ENCODE assay signal across 8 mouse cellular contexts in genomic region chr1:52149934-52150346, GRCm38 (mm10). TPM values are rescaled to one million over a fixed set of nuclear protein-coding genes. Genes with fewer than 3 reads are reported as not detected.
DNase-seq lines count a peak whose midpoint lies in the region; ATAC-seq and TF ChIP-seq lines count a peak whose summit lies in the region.

No protein-coding gene starts in this region.

- H3K4me3 ChIP-seq in intestine, embryonic 14.5 days (ENCODE audit: low read depth, low read length): no peak overlapping the region
- no peak overlapping the region for H3K4me3 ChIP-seq in intestine, postnatal 0 days (ENCODE audit: low read depth, low read length)
- no peak overlapping the region for H3K4me3 ChIP-seq in stomach, embryonic 14.5 days (ENCODE audit: low read depth, low read length)
- H3K4me3 ChIP-seq in kidney, embryonic 15.5 days (replicated peaks): no peak overlapping the region

- H3K27me3 ChIP-seq in intestine, embryonic 14.5 days (replicated peaks; ENCODE audit: control insufficient read depth, insufficient read depth, low read length): no peaks in the 10 kb centered on the region
- H3K27me3 ChIP-seq in intestine, postnatal 0 days (replicated peaks; ENCODE audit: control insufficient read depth, insufficient read depth, low read length): no peaks in the 10 kb centered on the region
- no peaks in the 10 kb centered on the region for H3K27me3 ChIP-seq in stomach, embryonic 14.5 days (ENCODE audit: control insufficient read depth, insufficient read depth, low read length)
- H3K27me3 ChIP-seq in kidney, embryonic 15.5 days: no peaks in the 10 kb centered on the region

- H3K36me3 ChIP-seq in intestine, embryonic 14.5 days (ENCODE audit: control insufficient read depth, insufficient read depth, low read length): 0 out of 2 replicates have a peak, but pooled peaks cover 2% of the 10 kb centered on the region
- H3K36me3 ChIP-seq in intestine, postnatal 0 days (ENCODE audit: control insufficient read depth, insufficient read depth): peaks cover 86% of the 10 kb centered on the region
- H3K36me3 ChIP-seq in stomach, embryonic 14.5 days (ENCODE audit: control insufficient read depth, insufficient read depth, low read length): no peaks in the 10 kb centered on the region; the same call in 1 of the 2 replicates
- H3K36me3 ChIP-seq in kidney, embryonic 15.5 days: no peaks in the 10 kb centered on the region

- ATAC-seq in intestine, embryonic 14.5 days (replicated peaks; ENCODE audit: low FRiP score, low TSS enrichment, low read depth): no peak
- no peak for ATAC-seq in intestine, postnatal 0 days
- ATAC-seq in stomach, embryonic 14.5 days (ENCODE audit: insufficient number of reproducible peaks, insufficient read depth, low FRiP score, low read depth): peak; percentile 38; the same call in 1 of the 2 replicates
- no peak for ATAC-seq in kidney, embryonic 15.5 days (replicated peaks; ENCODE audit: low FRiP score)

- TF ChIP-seq CTCF in intestine, postnatal 0 days (IDR thresholded peaks at IDR 0.05; ENCODE audit: low read depth): no peak

- no peak overlapping the region for H3K9ac ChIP-seq in intestine, embryonic 14.5 days (ENCODE audit: low read length)
- no peak overlapping the region for H3K9ac ChIP-seq in intestine, postnatal 0 days (ENCODE audit: low read depth, low read length)
- no peak overlapping the region for H3K9ac ChIP-seq in stomach, embryonic 14.5 days (replicated peaks; ENCODE audit: low read depth, low read length)
- no peak overlapping the region for H3K9ac ChIP-seq in kidney, embryonic 15.5 days

- peaks cover 17% of the 10 kb centered on the region; the same call in 1 of the 2 replicates for H3K4me1 ChIP-seq in intestine, embryonic 14.5 days (replicated peaks; ENCODE audit: control insufficient read depth, insufficient read depth, low read length)
- H3K4me1 ChIP-seq in intestine, postnatal 0 days (replicated peaks; ENCODE audit: control insufficient read depth, insufficient read depth, low read length): peaks cover 3% of the 10 kb centered on the region; the same call in 1 of the 2 replicates
- H3K4me1 ChIP-seq in stomach, embryonic 14.5 days (ENCODE audit: control insufficient read depth, insufficient read depth, low read length): peaks cover 5% of the 10 kb centered on the region; the same call in 1 of the 2 replicates
- H3K4me1 ChIP-seq in kidney, embryonic 15.5 days: peaks cover 32% of the 10 kb centered on the region

- no peak for DNase-seq in intestine, embryonic 14.5 days (ENCODE audit: low spot score)
- DNase-seq in cerebellum, postnatal 10 days: peak; percentile 92 to 93
- peak; percentile 98 for DNase-seq in heart, adult 11 months
- DNase-seq in layer of hippocampus, adult 18-20 months (ENCODE audit: low spot score in 2 of 2): peak; percentile 71 to 87
- peak; percentile 62 for DNase-seq in lung, postnatal 10 days

- WGBS in intestine, embryonic 14.5 days: 40% methylated on average over 9 of the region's 9 CpGs
- WGBS in intestine, postnatal 0 days: 43% methylated on average over 9 of the region's 9 CpGs
- 33% methylated on average over 9 of the region's 9 CpGs for WGBS in stomach, embryonic 14.5 days
- 70% methylated on average over 9 of the region's 9 CpGs for WGBS in kidney, embryonic 15.5 days

- H3K4me2 ChIP-seq in intestine, embryonic 14.5 days (ENCODE audit: low read length): 0 out of 2 replicates have a peak overlapping the region, but pooled peaks have one; percentile 2
- no peak overlapping the region for H3K4me2 ChIP-seq in intestine, postnatal 0 days (replicated peaks; ENCODE audit: low read depth)
- H3K4me2 ChIP-seq in stomach, embryonic 14.5 days (replicated peaks; ENCODE audit: low read depth, low read length): no peak overlapping the region
- H3K4me2 ChIP-seq in kidney, embryonic 15.5 days: no peak overlapping the region

- no peaks in the 10 kb centered on the region for H3K9me3 ChIP-seq in intestine, embryonic 14.5 days (ENCODE audit: control insufficient read depth, low read length)
- no peaks in the 10 kb centered on the region for H3K9me3 ChIP-seq in intestine, postnatal 0 days (ENCODE audit: control insufficient read depth)
- no peaks in the 10 kb centered on the region for H3K9me3 ChIP-seq in stomach, embryonic 14.5 days (ENCODE audit: control insufficient read depth, low read depth, low read length)
- H3K9me3 ChIP-seq in kidney, embryonic 15.5 days (replicated peaks): no peaks in the 10 kb centered on the region

- H3K27ac ChIP-seq in intestine, embryonic 14.5 days (ENCODE audit: low read depth): no peak overlapping the region
- no peak overlapping the region for H3K27ac ChIP-seq in intestine, postnatal 0 days (ENCODE audit: low read depth, low read length)
- no peak overlapping the region for H3K27ac ChIP-seq in stomach, embryonic 14.5 days (ENCODE audit: low read length)
- H3K27ac ChIP-seq in kidney, embryonic 15.5 days: no peak overlapping the region

RNA-seq across cellular contexts. Expression of gene Stat1, which starts 30.7 kb away (rescaled TPM):
- polyA plus RNA-seq in intestine, embryonic 14.5 days (2014; fragmentation: Nextera tagmentation; extraction: Ambion mirVana): 23.8 and 24.9 TPM in 2 replicates
- polyA plus RNA-seq in intestine, postnatal 0 days (2015; fragmentation: Nextera tagmentation; extraction: Ambion mirVana): 62.6 and 67.2 TPM in 2 replicates
- total RNA-seq in layer of hippocampus, adult 18-20 months (2021): 10 to 100 TPM; 22.0 to 23.5 TPM
- 20.9 and 21.7 TPM in 2 replicates for polyA plus RNA-seq in stomach, embryonic 14.5 days (2014; fragmentation: Nextera tagmentation; extraction: Ambion mirVana)
- polyA plus RNA-seq in kidney, embryonic 15.5 days (2015; fragmentation: Nextera tagmentation; extraction: Ambion mirVana): 18.8 and 20.4 TPM in 2 replicates
